Comparison of ENCODE assay signal across 8 mouse cellular contexts in the genomic region with DNA sequence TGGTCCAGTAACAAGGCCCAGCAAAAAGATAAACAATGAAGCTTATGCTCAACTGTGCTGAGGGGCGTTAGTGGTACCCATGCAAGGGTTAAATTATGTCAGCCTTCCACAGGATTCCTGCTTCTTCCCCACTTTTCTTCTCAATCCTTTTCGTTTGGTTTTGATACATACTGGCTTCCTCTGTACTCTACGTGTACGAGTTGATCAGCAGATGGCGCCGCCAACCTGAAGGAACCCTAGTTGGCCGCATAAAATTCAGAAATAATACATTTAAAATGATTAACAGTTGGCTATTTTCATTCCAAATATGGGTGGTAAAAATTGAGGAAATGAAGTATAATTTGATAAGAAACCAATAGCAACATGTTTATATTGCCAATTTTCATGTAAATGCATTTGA. TPM values are rescaled to one million over a fixed set of nuclear protein-coding genes. Genes with fewer than 3 reads are reported as not detected.
DNase-seq lines count a peak whose midpoint lies in the region; ATAC-seq lines count a peak whose summit lies in the region.

No protein-coding gene starts in this region.

- peak; percentile 47 to 55 for DNase-seq in heart, postnatal 14 days
- no peak for DNase-seq in heart, adult 8-10 months (ENCODE audit: low spot score)
- DNase-seq in ovary, postnatal 14 days (ENCODE audit: low spot score) = peak; percentile 18
- no peak for DNase-seq in ovary, postnatal 10 days (ENCODE audit: low spot score)
- peak; percentile 59 for DNase-seq in brain, adult 2 months (ENCODE audit: low read depth, low spot score)
- peak; percentile 38 for DNase-seq in gastrocnemius, postnatal 14 days
- peak; percentile 28 for DNase-seq in right cerebral cortex, postnatal 25 days

- no peak for ATAC-seq in monocyte, adult 5-6 weeks (replicated peaks; ENCODE audit: insufficient number of reproducible peaks, low FRiP score, low TSS enrichment, poor library complexity, severe bottlenecking)

- intact Hi-C loops in heart, postnatal 14 days (cut with DNase I) = loop anchor here (2.0 to 10.0 kb wide), 3 partner anchors 149 to 487 kb away; a partner anchor contains a TSS
- intact Hi-C loops in gastrocnemius, postnatal 14 days (cut with DNase I; ENCODE audit: low total_unique reads) = loop anchor here (2.0 to 10.0 kb wide), 2 partner anchors 289 to 481 kb away; a partner anchor contains a TSS

RNA-seq across cellular contexts. Expression of a gene that starts 19.5 kb away (rescaled TPM):
- under 1 TPM; 0.78 to 0.98 TPM for total RNA-seq in heart, postnatal 14 days (2021)
- under 1 TPM; 0.31 to 0.88 (median 0.50) TPM for total RNA-seq in heart, adult 8-10 months (2022)
- 10 to 100 TPM; 22.2 to 30.0 TPM for total RNA-seq in gastrocnemius, postnatal 14 days (2021)
- total RNA-seq in monocyte, adult 5-6 weeks (2017) = not detected in 3 replicates

RNA-seq across cellular contexts. Expression of a gene that starts 59.6 kb away (rescaled TPM):
- total RNA-seq in heart, postnatal 14 days (2021) = 1 to 10 TPM; 9.2 to 9.7 TPM
- total RNA-seq in heart, adult 8-10 months (2022) = 1 to 10 TPM; 3.7 to 5.1 (median 3.9) TPM
- 10 to 100 TPM; 14.7 to 17.3 TPM for total RNA-seq in gastrocnemius, postnatal 14 days (2021)
- not detected in 3 replicates for total RNA-seq in monocyte, adult 5-6 weeks (2017)

Comparison
In these comparisons a context has a peak if more than half of its experiments do, and no peak if none do; other contexts are left out.
1. DNase-seq: peak in heart, postnatal 14 days (2 of 2), ovary, postnatal 14 days (single experiment), brain, adult 2 months (single experiment), gastrocnemius, postnatal 14 days (single experiment) and right cerebral cortex, postnatal 25 days (single experiment); none in heart, adult 8-10 months (single experiment) and ovary, postnatal 10 days (single experiment).
2. RNA of a gene that starts 19.5 kb away (total RNA-seq): 22.2 to 30.0 TPM in gastrocnemius, postnatal 14 days; 0.78 to 0.98 TPM in heart, postnatal 14 days, 0.31 to 0.88 TPM in heart, adult 8-10 months and not detected in monocyte, adult 5-6 weeks; every median in the first group is over 10 times any median in the second.